Mouse (Mus musculus) macrophage (primary cell): ENCODE measurements around the gene Lipt1. TPM values are rescaled to one million over a fixed set of nuclear protein-coding genes. Genes with fewer than 3 reads are reported as not detected.

Source experiments
- H3K27ac ChIP-seq: fragments of 350-480 bp; formaldehyde crosslinking; 2 replicates; pipeline ENCODE4 v1.9.0; 2021
- H3K36me3 ChIP-seq: fragments of 350-480 bp; formaldehyde crosslinking; 2 replicates; pipeline ENCODE4 v1.9.0; 2021; ENCODE audit errors: inconsistent target
- H3K4me3 ChIP-seq: fragments of 350-480 bp; formaldehyde crosslinking; 2 replicates; pipeline ENCODE4 v1.9.0; 2021; ENCODE audit errors: inconsistent target
- H3K79me2 ChIP-seq: fragments of 350-480 bp; formaldehyde crosslinking; 2 replicates; pipeline ENCODE4 v1.9.0; 2021; ENCODE audit errors: inconsistent target
- WGBS: methylation state at CpG from one replicate; pipeline ENCODE4 v1.1.7; 2026; ENCODE audit warnings: inconsistent platforms; ENCODE audit not compliant: missing documents; 5-methylcytosine and 5-hydroxymethylcytosine counted together
- polyA plus RNA-seq: library from polyadenylated mRNA; stranded (reverse); fragments of 250-400 nt; gene quantifications from 3 replicates; pipeline ENCODE4 v1.2.4, GENCODE M21; 2018; ENCODE audit warnings: inconsistent platforms
- total RNA-seq, 78 experiments: library from RNA; depleted of rRNA; stranded (reverse); fragments of 250-400 nt; gene quantifications; 1 replicate in 9 of 78; 2 replicates in 24 of 78; 3 replicates in 43 of 78; 4 replicates in 2 of 78; pipeline ENCODE4 v1.2.4; 2018; ENCODE audit warnings: inconsistent platforms in 56 of 78

The Lipt1 gene
- 1 to 10 TPM in 7 of 26 experiments, under 1 TPM in 2, not detected in 17; 0.71 to 2.4 (median 1.1) TPM for total RNA-seq (2018; cell fraction: chromatin; rRNA removed)
- 1 to 10 TPM in 17 of 26 experiments, under 1 TPM in 9; 0.28 to 2.3 (median 1.1) TPM for total RNA-seq (2018; cell fraction: cytosol; rRNA removed)
- 1 to 10 TPM in 8 of 26 experiments, under 1 TPM in 9, not detected in 9; 0.32 to 2.5 (median 0.92) TPM for total RNA-seq (2018; cell fraction: nucleus; rRNA removed)
- 1.7 to 2.5 TPM (median 2.4 TPM) in 3 replicates for polyA plus RNA-seq

DNA sequence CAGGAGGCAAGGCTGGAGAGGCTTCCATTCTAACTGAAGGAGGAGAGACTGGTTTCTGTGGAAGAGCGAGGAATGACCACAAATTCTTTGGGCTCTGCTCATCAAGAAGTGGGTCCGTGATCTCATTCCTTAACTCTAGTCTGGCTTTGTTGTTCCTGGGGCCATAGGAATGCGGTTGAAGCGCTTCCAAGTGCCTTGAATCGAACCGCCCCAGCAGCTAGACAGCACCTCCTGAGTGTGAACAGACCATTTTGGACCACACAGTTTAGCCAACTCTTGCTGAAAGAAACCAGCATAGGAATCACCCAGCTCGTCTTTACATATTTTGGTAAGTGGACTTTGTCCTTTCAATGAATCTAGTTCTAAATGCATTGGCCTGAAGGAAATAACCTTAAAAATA lies at the start of gene Lipt1:
Gene Lipt1 (plus strand): TSS at position 35 of the 400 bp plus-strand sequence.
- Histone ChIP-seq H3K36me3 (peaks cover 10% of the 10 kb centered on the region; the same call in 1 of the 2 replicates), H3K4me3 (peak within 1 kb of the TSS; percentile 75), H3K27ac (no peak within 1 kb of the TSS), H3K79me2 (no peaks in the 10 kb centered on the region)
- WGBS, result 29% methylated on average over 7 of the region's 7 CpGs

DNA sequence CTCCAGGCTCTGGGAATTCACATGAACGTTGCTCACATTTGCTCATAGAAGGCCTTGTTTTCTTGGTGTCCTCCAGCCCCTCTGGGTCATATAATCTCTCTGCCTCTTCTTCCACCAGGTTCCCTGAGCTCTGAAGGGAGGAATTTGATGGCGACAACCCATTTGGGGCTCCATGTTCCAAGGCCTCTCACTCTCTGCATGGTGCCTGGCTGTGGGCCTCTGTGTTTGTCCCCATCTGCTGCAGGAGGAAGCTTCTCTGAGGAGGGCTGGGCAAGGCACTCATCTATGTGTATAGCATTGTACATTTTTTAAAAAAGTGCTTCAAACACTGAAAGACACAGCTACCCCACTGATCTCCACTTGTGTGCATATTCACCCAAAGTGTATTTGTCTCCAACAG lies 39.9 kb upstream of the Lipt1 start:
- Histone ChIP-seq H3K4me3 (no peak overlapping the region), H3K79me2 (no peaks in the 10 kb centered on the region), H3K27ac (no peak overlapping the region), H3K36me3 (no peaks in the 10 kb centered on the region)
- 76% methylated on average over 2 of the region's 2 CpGs for WGBS

DNA sequence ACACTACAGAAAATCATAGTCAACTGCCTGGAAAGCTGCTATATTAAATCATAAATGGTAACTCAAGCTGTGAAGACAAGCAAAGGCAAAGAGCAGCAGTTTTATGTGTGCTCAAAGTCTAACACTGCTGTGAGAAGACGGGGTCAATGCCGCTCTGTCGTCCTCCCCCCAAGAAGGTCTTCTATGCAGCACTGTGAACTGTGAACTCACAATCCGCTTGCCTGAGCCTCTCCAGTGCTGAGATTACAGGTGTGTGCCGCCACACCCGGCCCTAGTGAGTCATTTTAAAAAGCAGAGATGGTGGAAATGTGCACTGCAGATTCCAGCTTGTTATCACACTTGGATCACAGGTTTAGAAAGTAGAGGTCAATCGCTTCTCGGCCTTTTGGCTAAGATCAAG lies 24.7 kb upstream of the Lipt1 start:
- Histone ChIP-seq H3K27ac (no peak overlapping the region), H3K79me2 (no peaks in the 10 kb centered on the region), H3K36me3 (no peaks in the 10 kb centered on the region), H3K4me3 (no peak overlapping the region)
- 95% methylated on average over 8 of the region's 8 CpGs for WGBS

GRCm38 (mm10) chr1:37850696-37851095 lies 20.8 kb upstream of the Lipt1 start:
- Histone ChIP-seq H3K27ac (no peak overlapping the region), H3K4me3 (no peak overlapping the region), H3K36me3 (no peaks in the 10 kb centered on the region), H3K79me2 (no peaks in the 10 kb centered on the region)
- WGBS, result 88% methylated on average over 2 of the region's 2 CpGs

DNA sequence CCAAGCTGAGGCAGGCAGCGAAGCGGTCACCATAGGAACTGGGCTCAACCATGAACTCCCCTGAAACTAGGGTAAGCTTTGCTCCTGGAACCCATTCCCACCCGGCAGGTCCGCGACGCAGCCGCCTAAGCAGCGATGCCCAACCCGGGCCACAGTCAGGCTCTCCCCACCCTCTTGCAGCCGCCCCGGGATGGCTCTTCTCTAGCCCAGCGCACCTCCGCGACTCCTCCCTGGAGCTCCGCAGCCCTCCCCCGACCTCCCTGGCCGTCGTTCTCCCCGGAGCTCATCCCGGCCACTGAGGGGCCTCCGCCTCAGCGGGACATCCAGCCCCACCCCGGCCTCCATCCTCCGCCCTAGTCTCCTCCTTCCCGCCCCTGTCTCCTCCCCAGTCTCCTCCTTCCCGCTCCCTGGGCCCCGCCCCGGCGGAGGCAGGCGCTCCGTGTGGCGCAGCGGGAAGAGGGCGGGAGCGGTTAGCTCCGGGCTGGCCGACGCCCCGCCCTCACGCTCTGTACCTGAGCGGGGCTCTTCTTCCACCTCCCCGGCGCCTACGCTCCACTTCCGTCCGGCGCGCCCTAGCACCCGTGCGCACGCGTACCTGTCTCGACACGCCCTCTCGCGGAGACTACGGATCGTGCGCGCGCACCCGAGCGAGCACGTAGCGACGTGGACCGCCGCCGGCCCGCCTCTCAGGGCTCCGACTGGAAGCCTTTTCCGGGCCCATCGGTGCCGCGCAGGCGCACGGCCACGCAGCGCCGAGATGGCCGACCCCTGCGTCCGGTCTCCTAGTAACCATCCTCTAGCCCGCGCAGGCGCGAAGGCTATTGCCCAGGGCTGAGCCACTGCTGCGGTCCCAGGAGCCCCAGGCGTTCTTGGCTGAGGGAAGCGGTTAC lies 6.8 kb upstream of the Lipt1 start:
- H3K36me3 ChIP-seq, result no peaks in the 10 kb centered on the region
- 1% methylated on average over 87 of the region's 90 CpGs for WGBS
- H3K27ac ChIP-seq, result peak overlapping the region; percentile 38
- peaks cover 13% of the 10 kb centered on the region; the same call in 1 of the 2 replicates for H3K79me2 ChIP-seq
- H3K4me3 ChIP-seq, result peak overlapping the region; percentile 65

DNA sequence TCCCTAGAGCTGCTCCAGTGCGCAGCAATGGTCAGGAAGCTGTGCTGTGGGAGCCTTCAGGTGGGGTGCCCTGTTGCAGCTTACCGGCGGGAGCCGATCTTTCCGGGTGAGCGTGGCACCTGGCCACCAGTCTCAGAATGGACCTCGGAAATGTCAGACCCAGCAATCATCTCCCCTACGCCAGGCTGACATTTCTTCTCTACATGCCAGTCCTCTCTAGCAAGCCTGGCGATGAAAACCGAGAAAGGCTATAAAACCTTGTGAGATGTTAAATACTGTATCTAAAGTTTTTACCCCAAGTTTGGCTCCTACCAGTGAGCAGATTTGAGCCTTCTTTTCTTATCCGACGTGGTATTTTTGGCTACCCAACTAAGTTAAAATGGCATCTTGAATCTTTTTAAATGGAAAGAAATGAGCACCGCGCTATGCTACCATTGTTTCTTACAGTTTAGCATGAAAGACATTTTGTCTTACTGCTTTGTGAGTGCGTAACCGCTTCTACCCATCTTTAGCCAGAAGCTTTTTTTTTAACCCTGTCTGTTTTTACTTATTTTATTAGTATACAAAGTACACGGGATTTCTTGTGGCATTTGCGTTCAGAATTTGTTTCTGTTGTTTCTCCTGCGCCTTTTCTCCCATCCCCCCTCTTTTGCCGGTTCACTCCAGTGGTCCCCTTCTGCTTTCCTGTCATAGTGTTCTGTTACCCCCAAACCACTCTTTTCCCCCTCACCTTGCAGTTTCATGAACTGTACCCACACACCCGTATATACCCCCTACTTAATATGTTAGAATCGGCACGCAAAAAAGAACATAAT lies 5.9 kb upstream of the Lipt1 start:
- Histone ChIP-seq H3K79me2 (peaks cover 13% of the 10 kb centered on the region; the same call in 1 of the 2 replicates), H3K4me3 (peak overlapping the region; percentile 65), H3K36me3 (no peaks in the 10 kb centered on the region), H3K27ac (peak overlapping the region; percentile 24)
- 14% methylated on average over 23 of the region's 23 CpGs for WGBS

GRCm38 (mm10) chr1:37866286-37866685 lies 5.3 kb upstream of the Lipt1 start, which contains the start of gene Tsga10:
TSS of gene Tsga10 (minus strand) at chr1:37866429.
- 92% methylated on average over 6 of the region's 6 CpGs for WGBS
- Histone ChIP-seq H3K27ac (peak within 1 kb of the TSS; percentile 24), H3K79me2 (peaks cover 13% of the 10 kb centered on the region; the same call in 1 of the 2 replicates), H3K36me3 (no peaks in the 10 kb centered on the region), H3K4me3 (peak within 1 kb of the TSS; percentile 65)

GRCm38 (mm10) chr1:37867056-37867455 lies 4.5 kb upstream of the Lipt1 start:
- no peaks in the 10 kb centered on the region for H3K36me3 ChIP-seq
- WGBS, result 100% methylated on average over 1 of the region's 1 CpGs

GRCm38 (mm10) chr1:37867684-37868322 lies 3.7 kb upstream of the Lipt1 start:
- no peak overlapping the region for H3K4me3 ChIP-seq
- H3K36me3 ChIP-seq, result no peaks in the 10 kb centered on the region
- H3K27ac ChIP-seq, result no peak overlapping the region
- 17% methylated on average over 10 of the region's 10 CpGs for WGBS
- peaks cover 12% of the 10 kb centered on the region; the same call in 1 of the 2 replicates for H3K79me2 ChIP-seq

More at GRCm38 (mm10) chr1:37867056-37867455, 4.5 kb upstream of the Lipt1 start:
- no peak overlapping the region for H3K27ac ChIP-seq
- H3K79me2 ChIP-seq, result peaks cover 13% of the 10 kb centered on the region; the same call in 1 of the 2 replicates
- no peak overlapping the region for H3K4me3 ChIP-seq

DNA sequence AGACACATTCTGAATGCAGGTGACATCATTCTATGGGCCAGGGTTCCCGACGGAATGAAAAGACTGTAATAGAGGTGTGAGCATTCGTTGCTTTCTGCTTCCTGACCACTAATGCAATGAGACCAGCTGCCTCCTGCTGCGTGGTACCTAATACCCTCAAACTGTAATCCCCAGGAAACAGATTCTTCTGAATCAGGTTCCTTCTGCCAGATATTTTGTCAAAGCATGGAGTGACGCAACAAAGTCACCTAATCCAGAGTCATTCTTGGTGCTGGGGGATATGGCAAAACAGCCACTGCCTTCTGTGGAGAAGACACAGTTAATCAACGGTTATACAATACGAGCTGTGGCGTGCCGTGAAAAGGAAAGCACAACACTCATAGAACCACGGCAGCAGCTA lies 2.9 kb upstream of the Lipt1 start:
- peaks cover 4% of the 10 kb centered on the region; the same call in 1 of the 2 replicates for H3K79me2 ChIP-seq
- H3K36me3 ChIP-seq, result no peaks in the 10 kb centered on the region
- no peak overlapping the region for H3K27ac ChIP-seq
- 6% methylated on average over 10 of the region's 10 CpGs for WGBS
- H3K4me3 ChIP-seq, result no peak overlapping the region

GRCm38 (mm10) chr1:37869362-37869761 lies 2.2 kb upstream of the Lipt1 start:
- WGBS, result 88% methylated on average over 2 of the region's 2 CpGs
- Histone ChIP-seq H3K79me2 (no peaks in the 10 kb centered on the region), H3K36me3 (no peaks in the 10 kb centered on the region), H3K4me3 (no peak overlapping the region), H3K27ac (no peak overlapping the region)

DNA sequence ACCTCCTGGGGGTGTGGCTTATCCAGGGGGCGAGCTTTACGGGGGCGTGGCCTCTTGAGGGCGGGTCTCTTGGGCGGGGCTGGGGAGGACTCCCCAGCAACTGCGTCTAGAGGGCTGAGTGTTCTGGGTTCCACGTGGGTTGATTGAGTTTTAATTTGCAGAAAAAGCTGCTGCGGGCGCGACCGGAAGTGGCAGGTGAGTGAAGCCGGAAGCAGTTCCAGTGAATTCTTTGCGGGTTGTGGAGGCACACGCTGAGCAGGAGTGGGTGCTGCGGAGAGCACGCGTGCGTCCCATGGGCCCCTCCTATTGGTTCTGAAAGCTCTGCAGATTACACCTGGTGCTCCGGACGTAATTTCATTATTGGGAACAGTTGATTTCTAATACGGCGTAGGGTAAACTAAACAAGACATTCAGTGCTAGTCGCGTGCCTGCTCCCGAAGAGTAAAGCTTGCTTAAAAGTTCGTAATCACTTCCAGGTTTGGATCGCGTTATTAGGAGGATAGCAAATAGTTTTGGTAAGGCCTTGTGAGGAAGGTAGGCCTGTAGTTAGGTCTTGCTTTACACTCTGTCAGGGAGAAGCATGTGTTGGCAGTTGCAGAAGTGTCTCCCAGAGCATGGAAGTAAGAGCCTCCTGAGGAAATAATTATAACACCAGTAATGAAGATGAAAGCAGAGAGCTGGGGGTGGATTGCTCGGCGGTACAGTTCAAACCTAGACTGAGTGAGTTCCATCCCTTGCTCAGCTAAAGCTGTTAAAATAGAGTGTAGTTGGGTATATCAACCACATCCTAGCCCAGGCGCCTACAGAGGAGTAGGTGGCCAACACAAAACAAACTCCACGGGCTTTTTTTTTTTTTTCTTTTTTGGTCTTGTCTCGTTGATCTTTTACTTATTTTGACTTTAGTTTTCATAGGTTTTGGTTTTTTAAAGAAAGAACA lies 861 bp downstream of the Lipt1 start:
- H3K4me3 ChIP-seq, result peak overlapping the region; percentile 75
- WGBS, result 3% methylated on average over 32 of the region's 33 CpGs
- H3K79me2 ChIP-seq, result no peaks in the 10 kb centered on the region
- peaks cover 12% of the 10 kb centered on the region for H3K36me3 ChIP-seq
- no peak overlapping the region for H3K27ac ChIP-seq

GRCm38 (mm10) chr1:37873157-37873556 lies 1.6 kb downstream of the Lipt1 start:
- H3K36me3 ChIP-seq, result peaks cover 20% of the 10 kb centered on the region
- no peak overlapping the region for H3K27ac ChIP-seq
- H3K79me2 ChIP-seq, result no peaks in the 10 kb centered on the region
- H3K4me3 ChIP-seq, result peak overlapping the region; percentile 75; the same call in 1 of the 2 replicates
- WGBS, result 84% methylated on average over 4 of the region's 4 CpGs
